8 mouse cellular contexts compared by ENCODE assay signal in genomic region chr5:52113851-52114731, GRCm38 (mm10).
DNase-seq lines count a peak whose midpoint lies in the region; ATAC-seq and TF ChIP-seq lines count a peak whose summit lies in the region.

No protein-coding gene starts in this region.

- WGBS in hindbrain, embryonic 12.5 days: under 1% methylated on average over 44 of the region's 54 CpGs
- under 1% methylated on average over 54 of the region's 54 CpGs for WGBS in midbrain, embryonic 15.5 days

- DNase-seq in adrenal gland, adult (ENCODE audit: inconsistent age in 2 of 2, low spot score in 1 of 2): peak; percentile 27 to 71
- no peak for DNase-seq in adrenal gland, postnatal 4 days (ENCODE audit: low spot score in 2 of 2)
- peak; percentile 41 for DNase-seq in adrenal gland, postnatal 14 days
- peak; percentile 63 to 72 for DNase-seq in left cerebral cortex, adult 2 months (ENCODE audit: extremely low spot score in 1 of 2, low spot score in 2 of 2)
- no peak for DNase-seq in natural killer cell, adult 2 months (ENCODE audit: low spot score in 2 of 2)

- H3K9ac ChIP-seq in hindbrain, embryonic 12.5 days: peak overlapping the region; percentile 64
- H3K9ac ChIP-seq in midbrain, embryonic 15.5 days: peak overlapping the region; percentile 78

- H3K4me1 ChIP-seq in embryonic fibroblast, embryonic 13.5 days (ENCODE audit: control insufficient read depth, insufficient read depth, low read length): no peaks in the 10 kb centered on the region
- H3K4me1 ChIP-seq in hindbrain, embryonic 12.5 days: peaks cover 26% of the 10 kb centered on the region
- H3K4me1 ChIP-seq in midbrain, embryonic 15.5 days: peaks cover 40% of the 10 kb centered on the region

- H3K27me3 ChIP-seq in hindbrain, embryonic 12.5 days: peaks cover 60% of the 10 kb centered on the region
- H3K27me3 ChIP-seq in midbrain, embryonic 15.5 days (replicated peaks): 0 out of 2 replicates have a peak, but pooled peaks cover 19% of the 10 kb centered on the region

- TF ChIP-seq POLR2A in embryonic fibroblast, embryonic 13.5 days (IDR thresholded peaks at IDR 0.05; ENCODE audit: low read depth, low read length): no peak

- TF ChIP-seq CTCF in embryonic fibroblast, embryonic 13.5 days (IDR thresholded peaks at IDR 0.05; ENCODE audit: borderline replicate concordance, insufficient read depth, low read length): no peak
- TF ChIP-seq CTCF in left cerebral cortex, adult 2 months (IDR thresholded peaks at IDR 0.05): no peak; the same call in 1 of the 2 replicates

- no peaks in the 10 kb centered on the region for H3K36me3 ChIP-seq in hindbrain, embryonic 12.5 days
- no peaks in the 10 kb centered on the region for H3K36me3 ChIP-seq in midbrain, embryonic 15.5 days (replicated peaks)

- intact Hi-C loops in left cerebral cortex, adult 2 months (cut with DNase I): loop anchor here (5.0 to 10.0 kb wide), 3 partner anchors 72 to 562 kb away; no protein-coding TSS in a partner anchor

- peak; percentile 30 for ATAC-seq in hindbrain, embryonic 12.5 days (ENCODE audit: low FRiP score)
- peak; percentile 13; the same call in 1 of the 2 replicates for ATAC-seq in midbrain, embryonic 15.5 days (replicated peaks)

- peak overlapping the region; percentile 36 for H3K4me3 ChIP-seq in embryonic fibroblast, embryonic 13.5 days (ENCODE audit: insufficient read depth, low read length)
- H3K4me3 ChIP-seq in hindbrain, embryonic 12.5 days: peak overlapping the region; percentile 65
- peak overlapping the region; percentile 63 for H3K4me3 ChIP-seq in left cerebral cortex, adult 2 months
- H3K4me3 ChIP-seq in midbrain, embryonic 15.5 days: peak overlapping the region; percentile 83

- H3K27ac ChIP-seq in embryonic fibroblast, embryonic 13.5 days (ENCODE audit: insufficient read depth, low read length): no peak overlapping the region
- H3K27ac ChIP-seq in hindbrain, embryonic 12.5 days: no peak overlapping the region
- peak overlapping the region; percentile 78 for H3K27ac ChIP-seq in left cerebral cortex, adult 2 months
- no peak overlapping the region for H3K27ac ChIP-seq in midbrain, embryonic 15.5 days

- peak overlapping the region; percentile 96 for H3K4me2 ChIP-seq in hindbrain, embryonic 12.5 days (replicated peaks)
- H3K4me2 ChIP-seq in midbrain, embryonic 15.5 days: peak overlapping the region; percentile 97

- no peaks in the 10 kb centered on the region for H3K9me3 ChIP-seq in hindbrain, embryonic 12.5 days (replicated peaks)
- H3K9me3 ChIP-seq in midbrain, embryonic 15.5 days: no peaks in the 10 kb centered on the region

Comparison
In these comparisons a context has a peak if more than half of its experiments do, and no peak if none do; other contexts are left out.
1. DNase-seq: peak in adrenal gland, adult (2 of 2), adrenal gland, postnatal 14 days (single experiment) and left cerebral cortex, adult 2 months (2 of 2); none in adrenal gland, postnatal 4 days (0 of 2) and natural killer cell, adult 2 months (0 of 2).
2. Peak in every context shown above with its lines, with median percentiles within 50 percentile points of each other: H3K4me3 ChIP-seq.